ENCODE assay signal across 11 mouse cellular contexts in the genomic region with DNA sequence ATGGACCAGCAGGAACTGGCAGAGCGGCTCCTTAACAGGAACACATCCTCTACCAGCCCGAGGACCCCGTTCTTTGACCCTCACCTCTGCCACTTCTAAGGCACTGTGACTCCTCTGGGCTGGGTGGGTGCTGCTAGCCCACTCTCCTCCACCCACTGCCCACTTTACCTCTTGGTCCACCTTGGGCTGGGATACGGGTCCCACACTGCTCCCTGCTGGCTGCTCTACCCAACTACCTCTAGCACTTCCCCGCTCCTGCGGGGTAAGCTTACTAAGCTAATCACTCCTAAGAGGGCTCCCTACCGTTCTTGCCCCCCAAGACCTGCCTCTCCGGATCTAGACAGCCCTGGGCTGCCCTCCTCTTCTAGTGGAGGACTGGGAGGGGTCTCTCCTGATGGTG. TPM values are rescaled to one million over a fixed set of nuclear protein-coding genes. Genes with fewer than 3 reads are reported as not detected.
A peak's percentile ranks its signal among the peaks of the same experiment; 100 is the strongest.
DNase-seq lines count a peak whose midpoint lies in the region; ATAC-seq and TF ChIP-seq lines count a peak whose summit lies in the region.
"Had no signal": no experiment of that assay in that cellular context is flagged by ENCODE, and none has a peak within 500 bp of the region (broad histone marks: within the 10 kb centered on the region; RNA-seq: fewer than 3 reads in every experiment).

No protein-coding gene starts in this region.

- H3K36me3 ChIP-seq in intestine, postnatal 0 days (ENCODE audit: control insufficient read depth, insufficient read depth): peaks cover 55% of the 10 kb centered on the region
- peaks cover 52% of the 10 kb centered on the region for H3K36me3 ChIP-seq in intestine, embryonic 15.5 days
- H3K36me3 ChIP-seq in thymus, adult 2 months (ENCODE audit: control insufficient read depth, insufficient read depth, low read length): peaks cover 12% of the 10 kb centered on the region

- no peak overlapping the region for H3K4me2 ChIP-seq in intestine, postnatal 0 days (replicated peaks; ENCODE audit: low read depth)
- H3K4me2 ChIP-seq in intestine, embryonic 15.5 days (replicated peaks): no peak overlapping the region

- 85% methylated on average over 8 of the region's 8 CpGs for WGBS in intestine, postnatal 0 days
- WGBS in intestine, embryonic 15.5 days: 68% methylated on average over 8 of the region's 8 CpGs
- 96% methylated on average over 8 of the region's 8 CpGs for WGBS in thymus, adult 2 months

- TF ChIP-seq POLR2A in thymus, adult 2 months (IDR thresholded peaks at IDR 0.05; ENCODE audit: control insufficient read depth, extremely low read depth, insufficient read depth, low read length, poor library complexity): no peak

- peak; percentile 61 for TF ChIP-seq CTCF in intestine, postnatal 0 days (IDR thresholded peaks at IDR 0.05; ENCODE audit: low read depth)
- peak; percentile 31; the same call in 1 of the 2 replicates for TF ChIP-seq CTCF in thymus, adult 2 months (IDR thresholded peaks at IDR 0.05; ENCODE audit: borderline replicate concordance, control insufficient read depth, extremely low read depth, insufficient read depth, low read length, poor library complexity)

- H3K9me3 ChIP-seq in intestine, postnatal 0 days (ENCODE audit: control insufficient read depth): no peaks in the 10 kb centered on the region
- H3K9me3 ChIP-seq in intestine, embryonic 15.5 days: no peaks in the 10 kb centered on the region

- peak; percentile 45 for DNase-seq in adrenal gland, postnatal 14 days
- DNase-seq in adrenal gland, postnatal 36 days: no peak
- DNase-seq in thymus, adult 2 months: peak; percentile 40
- DNase-seq in thymus, postnatal 25 days: no peak
- no peak for DNase-seq in frontal cortex, postnatal 36 days (ENCODE audit: low spot score in 2 of 2)

- no peak overlapping the region for H3K9ac ChIP-seq in intestine, postnatal 0 days (ENCODE audit: low read depth, low read length)
- H3K9ac ChIP-seq in intestine, embryonic 15.5 days: no peak overlapping the region

- no peaks in the 10 kb centered on the region for H3K27me3 ChIP-seq in intestine, postnatal 0 days (replicated peaks; ENCODE audit: control insufficient read depth, insufficient read depth, low read length)
- H3K27me3 ChIP-seq in intestine, embryonic 15.5 days (replicated peaks): no peaks in the 10 kb centered on the region
- no peaks in the 10 kb centered on the region for H3K27me3 ChIP-seq in thymus, adult 2 months (ENCODE audit: control insufficient read depth, insufficient read depth, low read length)

- H3K27ac ChIP-seq in intestine, postnatal 0 days (ENCODE audit: low read depth, low read length): no peak overlapping the region; the same call in 1 of the 2 replicates
- no peak overlapping the region for H3K27ac ChIP-seq in intestine, embryonic 15.5 days
- H3K27ac ChIP-seq in thymus, adult 2 months (ENCODE audit: control insufficient read depth, insufficient read depth, low read length): no peak overlapping the region

- no peaks in the 10 kb centered on the region for H3K4me1 ChIP-seq in intestine, postnatal 0 days (replicated peaks; ENCODE audit: control insufficient read depth, insufficient read depth, low read length)
- H3K4me1 ChIP-seq in intestine, embryonic 15.5 days (replicated peaks): peaks cover 18% of the 10 kb centered on the region
- peaks cover 59% of the 10 kb centered on the region for H3K4me1 ChIP-seq in thymus, adult 2 months (replicated peaks; ENCODE audit: control insufficient read depth, insufficient read depth, low read length)

- no peak for ATAC-seq in intestine, postnatal 0 days
- no peak for ATAC-seq in intestine, embryonic 15.5 days
- no peak for ATAC-seq in erythroid progenitor cell, adult 5-6 weeks (replicated peaks; ENCODE audit: low FRiP score, poor library complexity, severe bottlenecking)

- no peak overlapping the region for H3K4me3 ChIP-seq in intestine, postnatal 0 days (ENCODE audit: low read depth, low read length)
- no peak overlapping the region for H3K4me3 ChIP-seq in intestine, embryonic 15.5 days (replicated peaks)
- H3K4me3 ChIP-seq in thymus, adult 2 months (ENCODE audit: control insufficient read depth, insufficient read depth, low read length): no peak overlapping the region

RNA-seq across cellular contexts. Expression of a gene that starts 9.2 kb away (rescaled TPM):
- 3.7 and 4.4 TPM in 2 replicates for total RNA-seq in adrenal gland, postnatal 14 days (2021)
- 1 to 10 TPM; 1.7 to 2.5 TPM for total RNA-seq in adrenal gland, postnatal 36 days (2021)
- polyA plus RNA-seq in intestine, postnatal 0 days (2015; fragmentation: Nextera tagmentation; extraction: Ambion mirVana): 221 and 224 TPM in 2 replicates
- polyA plus RNA-seq in intestine, embryonic 15.5 days (2015; fragmentation: Nextera tagmentation; extraction: Ambion mirVana): 50.1 and 60.0 TPM in 2 replicates
- 2.9 TPM in 2 replicates for polyA plus RNA-seq in thymus, adult 2 months (2012; rRNA removed)
- 6.5 TPM in 1 of 2 replicates, not detected in the other for total RNA-seq in erythroid progenitor cell, adult 5-6 weeks (2015; ENCODE audit: low replicate concordance)
- 0.15 TPM in 1 of 2 replicates, not detected in the other for total RNA-seq in erythroid progenitor cell, adult 5-6 weeks (2017; ENCODE audit: low replicate concordance)

RNA-seq across cellular contexts. Expression of a gene that starts 14.3 kb away (rescaled TPM):
- 56.5 and 63.7 TPM in 2 replicates for total RNA-seq in adrenal gland, postnatal 14 days (2021)
- total RNA-seq in adrenal gland, postnatal 36 days (2021): 10 to 100 TPM; 51.9 to 62.1 TPM
- 11.9 and 12.5 TPM in 2 replicates for polyA plus RNA-seq in intestine, postnatal 0 days (2015; fragmentation: Nextera tagmentation; extraction: Ambion mirVana)
- polyA plus RNA-seq in intestine, embryonic 15.5 days (2015; fragmentation: Nextera tagmentation; extraction: Ambion mirVana): 29.7 and 29.8 TPM in 2 replicates
- polyA plus RNA-seq in thymus, adult 2 months (2012; rRNA removed): 253 and 269 TPM in 2 replicates
- 2.2 and 4.2 TPM in 2 replicates for total RNA-seq in erythroid progenitor cell, adult 5-6 weeks (2015; ENCODE audit: low replicate concordance)
- 3.9 and 4.8 TPM in 2 replicates for total RNA-seq in erythroid progenitor cell, adult 5-6 weeks (2017; ENCODE audit: low replicate concordance)

RNA-seq across cellular contexts. Expression of a gene that starts 21.7 kb away (rescaled TPM):
- total RNA-seq in adrenal gland, postnatal 14 days (2021): 49.5 and 61.3 TPM in 2 replicates
- 10 to 100 TPM; 46.6 to 51.6 TPM for total RNA-seq in adrenal gland, postnatal 36 days (2021)
- 18.2 and 19.7 TPM in 2 replicates for polyA plus RNA-seq in intestine, postnatal 0 days (2015; fragmentation: Nextera tagmentation; extraction: Ambion mirVana)
- polyA plus RNA-seq in intestine, embryonic 15.5 days (2015; fragmentation: Nextera tagmentation; extraction: Ambion mirVana): 64.4 and 65.9 TPM in 2 replicates
- polyA plus RNA-seq in thymus, adult 2 months (2012; rRNA removed): 55.2 and 62.3 TPM in 2 replicates
- 6.5 and 20.5 TPM in 2 replicates for total RNA-seq in erythroid progenitor cell, adult 5-6 weeks (2015; ENCODE audit: low replicate concordance)
- 11.6 and 16.2 TPM in 2 replicates for total RNA-seq in erythroid progenitor cell, adult 5-6 weeks (2017; ENCODE audit: low replicate concordance)

RNA-seq across cellular contexts. Expression of a gene that starts 36.0 kb away (rescaled TPM):
- total RNA-seq in adrenal gland, postnatal 14 days (2021): not detected in 2 replicates
- total RNA-seq in adrenal gland, postnatal 36 days (2021): not detected
- polyA plus RNA-seq in intestine, postnatal 0 days (2015; fragmentation: Nextera tagmentation; extraction: Ambion mirVana): not detected in 2 replicates
- not detected in 2 replicates for polyA plus RNA-seq in intestine, embryonic 15.5 days (2015; fragmentation: Nextera tagmentation; extraction: Ambion mirVana)
- not detected in 2 replicates for polyA plus RNA-seq in thymus, adult 2 months (2012; rRNA removed)
- not detected in 2 replicates for total RNA-seq in erythroid progenitor cell, adult 5-6 weeks (2015; ENCODE audit: low replicate concordance)
- total RNA-seq in erythroid progenitor cell, adult 5-6 weeks (2017; ENCODE audit: low replicate concordance): not detected in 2 replicates
- total RNA-seq: adrenal gland, postnatal 4 days had no signal
- polyA plus RNA-seq: large intestine, adult 2 months; spleen, adult 2 months had no signal

Comparison
In these comparisons a context has a peak if more than half of its experiments do, and no peak if none do; other contexts are left out.
1. DNase-seq: peak in adrenal gland, postnatal 14 days (single experiment) and thymus, adult 2 months (single experiment); none in adrenal gland, postnatal 36 days (0 of 2), thymus, postnatal 25 days (single experiment) and frontal cortex, postnatal 36 days (0 of 2).